ENCODE assay signal across 29 mouse cellular contexts in the genomic region with DNA sequence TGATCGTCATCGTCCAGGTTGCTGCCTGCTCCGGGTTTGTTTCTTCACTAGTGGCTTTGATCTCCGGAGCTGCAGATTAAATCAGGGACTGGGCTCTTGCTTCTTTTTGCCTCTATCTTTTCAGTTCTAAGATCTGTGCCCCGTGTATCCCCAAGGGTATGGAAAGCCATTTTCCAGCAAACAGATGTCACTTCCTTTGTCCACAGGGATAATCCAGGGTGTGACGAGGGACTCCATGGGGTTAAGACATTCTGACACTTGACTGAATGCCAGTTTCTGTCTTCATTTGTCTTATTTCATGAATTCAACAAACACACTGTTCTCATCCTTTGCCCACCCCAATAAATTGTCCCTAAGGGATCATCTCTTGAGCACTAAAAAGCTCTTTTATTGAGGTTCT. TPM values are rescaled to one million over a fixed set of nuclear protein-coding genes. Genes with fewer than 3 reads are reported as not detected.
DNase-seq lines count a peak whose midpoint lies in the region; ATAC-seq and TF ChIP-seq lines count a peak whose summit lies in the region.
"Had no signal": no experiment of that assay in that cellular context is flagged by ENCODE, and none has a peak within 500 bp of the region (broad histone marks: within the 10 kb centered on the region; RNA-seq: fewer than 3 reads in every experiment).

No protein-coding gene starts in this region.

- DNase-seq in limb, embryonic 14.5 days (ENCODE audit: low spot score), result peak; percentile 16
- no peak for DNase-seq in limb, embryonic 10.5 days (ENCODE audit: low spot score)
- DNase-seq in lung, postnatal 0 days (ENCODE audit: low spot score), result no peak
- peak; percentile 48 for DNase-seq in midbrain, embryonic 14.5 days
- no peak for DNase-seq in right cerebral cortex, postnatal 10 days (ENCODE audit: low spot score in 2 of 2)
- DNase-seq in embryo, embryonic 10 days (ENCODE audit: low spot score), result no peak
- DNase-seq: adrenal gland, postnatal 10 days; adrenal gland, postnatal 36 days; B cell, adult 2 months; cerebellum, adult 18-20 months; cerebellum, adult 9-10 months; cerebellum, postnatal 14 days; forebrain, postnatal 0 days; gastrocnemius, postnatal 10 days; gastrocnemius, postnatal 36 days; heart, adult 2 months; heart, postnatal 14 days; heart, postnatal 4 days had no signal

- H3K36me3 ChIP-seq in limb, embryonic 14.5 days (ENCODE audit: control insufficient read depth, insufficient read depth, low read length), result no peaks in the 10 kb centered on the region
- H3K36me3 ChIP-seq in limb, embryonic 10.5 days, result 0 out of 2 replicates have a peak, but pooled peaks cover 2% of the 10 kb centered on the region
- no peaks in the 10 kb centered on the region for H3K36me3 ChIP-seq in lung, embryonic 16.5 days (ENCODE audit: control insufficient read depth, insufficient read depth, low read length)
- no peaks in the 10 kb centered on the region for H3K36me3 ChIP-seq in lung, postnatal 0 days (ENCODE audit: insufficient read depth, low read length)
- H3K36me3 ChIP-seq in midbrain, embryonic 12.5 days, result no peaks in the 10 kb centered on the region
- no peaks in the 10 kb centered on the region for H3K36me3 ChIP-seq in midbrain, embryonic 14.5 days (ENCODE audit: control insufficient read depth, insufficient read depth, low read length)
- H3K36me3 ChIP-seq: embryonic facial prominence, embryonic 12.5 days; embryonic facial prominence, embryonic 15.5 days; G1E; hindbrain, embryonic 12.5 days had no signal

- TF ChIP-seq POLR2A in limb, embryonic 14.5 days (IDR thresholded peaks at IDR 0.05; ENCODE audit: borderline replicate concordance, extremely low read depth, insufficient read depth, insufficient read length), result no peak

- H3K27ac ChIP-seq in limb, embryonic 14.5 days (replicated peaks; ENCODE audit: low read depth, low read length), result no peak overlapping the region
- H3K27ac ChIP-seq in limb, embryonic 10.5 days, result no peak overlapping the region
- H3K27ac ChIP-seq in lung, embryonic 16.5 days (ENCODE audit: low read length), result 0 out of 2 replicates have a peak overlapping the region, but pooled peaks have one; percentile 13
- no peak overlapping the region for H3K27ac ChIP-seq in lung, postnatal 0 days (ENCODE audit: low read length)
- no peak overlapping the region for H3K27ac ChIP-seq in midbrain, embryonic 12.5 days (replicated peaks)
- no peak overlapping the region for H3K27ac ChIP-seq in midbrain, embryonic 14.5 days (replicated peaks; ENCODE audit: low read depth, low read length)
- H3K27ac ChIP-seq: embryonic facial prominence, embryonic 12.5 days; embryonic facial prominence, embryonic 15.5 days; heart, adult 2 months; heart, embryonic 10.5 days; heart, embryonic 13.5 days; hindbrain, embryonic 12.5 days had no signal

- no peak overlapping the region for H3K4me3 ChIP-seq in limb, embryonic 14.5 days (replicated peaks; ENCODE audit: low read length)
- no peak overlapping the region for H3K4me3 ChIP-seq in limb, embryonic 10.5 days
- no peak overlapping the region for H3K4me3 ChIP-seq in lung, embryonic 16.5 days (ENCODE audit: low read length)
- no peak overlapping the region for H3K4me3 ChIP-seq in lung, postnatal 0 days (ENCODE audit: low read depth, low read length)
- H3K4me3 ChIP-seq in midbrain, embryonic 12.5 days, result no peak overlapping the region
- H3K4me3 ChIP-seq in midbrain, embryonic 14.5 days (replicated peaks; ENCODE audit: low read depth, low read length), result no peak overlapping the region
- H3K4me3 ChIP-seq: embryonic facial prominence, embryonic 12.5 days; embryonic facial prominence, embryonic 15.5 days; heart, adult 2 months; heart, embryonic 10.5 days; heart, embryonic 13.5 days; hindbrain, embryonic 12.5 days had no signal

- 35% methylated on average over 6 of the region's 6 CpGs for WGBS in limb, embryonic 14.5 days
- 60% methylated on average over 6 of the region's 6 CpGs for WGBS in limb, embryonic 10.5 days
- WGBS in lung, embryonic 16.5 days, result 45% methylated on average over 6 of the region's 6 CpGs
- 43% methylated on average over 6 of the region's 6 CpGs for WGBS in lung, postnatal 0 days
- 22% methylated on average over 6 of the region's 6 CpGs for WGBS in midbrain, embryonic 12.5 days
- 14% methylated on average over 6 of the region's 6 CpGs for WGBS in midbrain, embryonic 14.5 days

- no peak overlapping the region for H3K9ac ChIP-seq in limb, embryonic 14.5 days (ENCODE audit: low read depth, low read length, severe bottlenecking)
- H3K9ac ChIP-seq in lung, embryonic 16.5 days (ENCODE audit: low read length), result no peak overlapping the region
- no peak overlapping the region for H3K9ac ChIP-seq in lung, postnatal 0 days (replicated peaks; ENCODE audit: low read depth)
- no peak overlapping the region for H3K9ac ChIP-seq in midbrain, embryonic 12.5 days (replicated peaks)
- no peak overlapping the region for H3K9ac ChIP-seq in midbrain, embryonic 14.5 days (replicated peaks; ENCODE audit: low read length)
- H3K9ac ChIP-seq: embryonic facial prominence, embryonic 12.5 days; embryonic facial prominence, embryonic 15.5 days; forebrain, postnatal 0 days; heart, embryonic 13.5 days; hindbrain, embryonic 12.5 days had no signal

- no peaks in the 10 kb centered on the region for H3K27me3 ChIP-seq in limb, embryonic 14.5 days (ENCODE audit: control insufficient read depth, insufficient read depth, low read length)
- H3K27me3 ChIP-seq in limb, embryonic 10.5 days (ENCODE audit: low read depth, poor library complexity, severe bottlenecking), result no peaks in the 10 kb centered on the region
- no peaks in the 10 kb centered on the region for H3K27me3 ChIP-seq in lung, embryonic 16.5 days (ENCODE audit: control insufficient read depth, insufficient read depth, low read depth, low read length)
- no peaks in the 10 kb centered on the region for H3K27me3 ChIP-seq in lung, postnatal 0 days (replicated peaks; ENCODE audit: insufficient read depth, low read length)
- no peaks in the 10 kb centered on the region for H3K27me3 ChIP-seq in midbrain, embryonic 12.5 days
- no peaks in the 10 kb centered on the region for H3K27me3 ChIP-seq in midbrain, embryonic 14.5 days (ENCODE audit: control insufficient read depth, insufficient read depth, low read length)
- H3K27me3 ChIP-seq: CH12.LX; embryonic facial prominence, embryonic 12.5 days; embryonic facial prominence, embryonic 15.5 days; heart, embryonic 13.5 days; hindbrain, embryonic 12.5 days; Patski had no signal

- H3K4me2 ChIP-seq in limb, embryonic 14.5 days (replicated peaks; ENCODE audit: low read depth, low read length, severe bottlenecking), result no peak overlapping the region
- H3K4me2 ChIP-seq in lung, embryonic 16.5 days (ENCODE audit: low read depth, low read length), result no peak overlapping the region
- no peak overlapping the region for H3K4me2 ChIP-seq in lung, postnatal 0 days (replicated peaks; ENCODE audit: low read depth, low read length)
- no peak overlapping the region for H3K4me2 ChIP-seq in midbrain, embryonic 12.5 days (replicated peaks)
- H3K4me2 ChIP-seq in midbrain, embryonic 14.5 days (ENCODE audit: low read length), result no peak overlapping the region
- H3K4me2 ChIP-seq: embryonic facial prominence, embryonic 12.5 days; embryonic facial prominence, embryonic 15.5 days; heart, embryonic 13.5 days; hindbrain, embryonic 12.5 days had no signal

- no peak for ATAC-seq in limb, embryonic 14.5 days (ENCODE audit: low FRiP score, low read depth)
- ATAC-seq in lung, embryonic 16.5 days (ENCODE audit: low read depth), result no peak
- ATAC-seq in lung, postnatal 0 days, result no peak
- peak; percentile 63 for ATAC-seq in midbrain, embryonic 12.5 days (ENCODE audit: low FRiP score, low read depth)
- no peak for ATAC-seq in midbrain, embryonic 14.5 days (ENCODE audit: low FRiP score, low TSS enrichment)
- ATAC-seq: forebrain, embryonic 14.5 days; forebrain, postnatal 0 days; Patski had no signal

- H3K9me3 ChIP-seq in limb, embryonic 14.5 days (ENCODE audit: control insufficient read depth, low read length), result no peaks in the 10 kb centered on the region
- no peaks in the 10 kb centered on the region for H3K9me3 ChIP-seq in limb, embryonic 10.5 days (replicated peaks)
- H3K9me3 ChIP-seq in lung, embryonic 16.5 days (ENCODE audit: control insufficient read depth, low read length), result no peaks in the 10 kb centered on the region
- H3K9me3 ChIP-seq in lung, postnatal 0 days (ENCODE audit: low read length), result no peaks in the 10 kb centered on the region
- H3K9me3 ChIP-seq in midbrain, embryonic 12.5 days, result no peaks in the 10 kb centered on the region
- H3K9me3 ChIP-seq in midbrain, embryonic 14.5 days (ENCODE audit: control insufficient read depth, low read length), result no peaks in the 10 kb centered on the region
- H3K9me3 ChIP-seq: embryonic facial prominence, embryonic 12.5 days; embryonic facial prominence, embryonic 15.5 days; G1E; heart, embryonic 10.5 days; hindbrain, embryonic 12.5 days had no signal

- H3K4me1 ChIP-seq in limb, embryonic 14.5 days (ENCODE audit: control insufficient read depth, insufficient read depth, low read length), result peaks cover 4% of the 10 kb centered on the region; the same call in 1 of the 2 replicates
- no peaks in the 10 kb centered on the region for H3K4me1 ChIP-seq in limb, embryonic 10.5 days
- peaks cover 16% of the 10 kb centered on the region for H3K4me1 ChIP-seq in lung, embryonic 16.5 days (replicated peaks; ENCODE audit: control insufficient read depth, insufficient read depth, low read length)
- H3K4me1 ChIP-seq in lung, postnatal 0 days (ENCODE audit: insufficient read depth, low read depth, low read length), result no peaks in the 10 kb centered on the region
- peaks cover 2% of the 10 kb centered on the region; the same call in 1 of the 2 replicates for H3K4me1 ChIP-seq in midbrain, embryonic 12.5 days
- peaks cover 9% of the 10 kb centered on the region for H3K4me1 ChIP-seq in midbrain, embryonic 14.5 days (ENCODE audit: control insufficient read depth, insufficient read depth, low read length)

- no peak for TF ChIP-seq CTCF in lung, postnatal 0 days (IDR thresholded peaks at IDR 0.05)

- no peak for TF ChIP-seq EP300 in lung, postnatal 0 days (IDR thresholded peaks at IDR 0.05)

RNA-seq across cellular contexts. Expression of gene Tmem178, which starts 54.5 kb away (rescaled TPM):
- polyA plus RNA-seq in limb, embryonic 14.5 days (2012; rRNA removed), result 8.1 and 10.2 TPM in 2 replicates
- 8.9 and 12.0 TPM in 2 replicates for polyA plus RNA-seq in limb, embryonic 14.5 days (2014; fragmentation: Nextera tagmentation; extraction: Ambion mirVana)
- 3.1 and 5.5 TPM in 2 replicates for polyA plus RNA-seq in limb, embryonic 10.5 days (2016; fragmentation: Nextera tagmentation; extraction: Ambion mirVana)
- 15.2 and 15.8 TPM in 2 replicates for polyA plus RNA-seq in lung, embryonic 16.5 days (2015; fragmentation: Nextera tagmentation; extraction: Ambion mirVana)
- 21.6 and 23.1 TPM in 2 replicates for polyA plus RNA-seq in lung, postnatal 0 days (2015; fragmentation: Nextera tagmentation; extraction: Ambion mirVana)
- polyA plus RNA-seq in midbrain, embryonic 12.5 days (2016; fragmentation: Nextera tagmentation; extraction: Ambion mirVana), result 23.4 and 23.5 TPM in 2 replicates
- 30.5 and 31.3 TPM in 2 replicates for polyA plus RNA-seq in midbrain, embryonic 14.5 days (2014; fragmentation: Nextera tagmentation; extraction: Ambion mirVana)
- polyA plus RNA-seq: G1E had no signal

Comparison
In these comparisons a context has a peak if more than half of its experiments do, and no peak if none do; other contexts are left out.
1. DNase-seq: peak in limb, embryonic 14.5 days (single experiment) and midbrain, embryonic 14.5 days (single experiment); none in limb, embryonic 10.5 days (single experiment), lung, postnatal 0 days (single experiment), right cerebral cortex, postnatal 10 days (0 of 2) and embryo, embryonic 10 days (single experiment).